In genomic region chr2:132700921-132701320, GRCm38 (mm10) we compare ENCODE assay signal across 10 mouse cellular contexts.
"Had no signal": no experiment of that assay in that cellular context is flagged by ENCODE, and none has a peak within 500 bp of the region (broad histone marks: within the 10 kb centered on the region; RNA-seq: fewer than 3 reads in every experiment).

No protein-coding gene starts in this region.

- H3K36me3 ChIP-seq: intestine, embryonic 15.5 days; limb, embryonic 10.5 days; liver, embryonic 13.5 days had no signal

- ATAC-seq: intestine, postnatal 0 days had no signal

- H3K9me3 ChIP-seq: heart, embryonic 12.5 days; hindbrain, embryonic 10.5 days; hindbrain, embryonic 12.5 days; intestine, embryonic 15.5 days; limb, embryonic 10.5 days; limb, embryonic 12.5 days; liver, embryonic 13.5 days had no signal

- H3K27ac ChIP-seq: gastrocnemius, adult 2 months; hindbrain, embryonic 10.5 days; hindbrain, embryonic 12.5 days; hindbrain, embryonic 14.5 days; intestine, embryonic 15.5 days; limb, embryonic 10.5 days; limb, embryonic 12.5 days; liver, embryonic 13.5 days had no signal

- H3K9ac ChIP-seq: heart, embryonic 12.5 days; hindbrain, embryonic 12.5 days; hindbrain, embryonic 14.5 days; intestine, embryonic 15.5 days; limb, embryonic 12.5 days; liver, embryonic 13.5 days had no signal

- H3K27me3 ChIP-seq: heart, embryonic 12.5 days; hindbrain, embryonic 12.5 days; intestine, embryonic 15.5 days; limb, embryonic 12.5 days; liver, embryonic 13.5 days had no signal

- H3K4me3 ChIP-seq: gastrocnemius, adult 2 months; heart, embryonic 12.5 days; hindbrain, embryonic 10.5 days; hindbrain, embryonic 12.5 days; intestine, embryonic 15.5 days; limb, embryonic 10.5 days; limb, embryonic 12.5 days; liver, embryonic 13.5 days had no signal

- H3K4me2 ChIP-seq: heart, embryonic 12.5 days; hindbrain, embryonic 12.5 days; hindbrain, embryonic 14.5 days; intestine, embryonic 15.5 days; limb, embryonic 12.5 days; liver, embryonic 13.5 days had no signal

- DNase-seq: liver, embryonic 13.5 days had no signal

- H3K4me1 ChIP-seq: hindbrain, embryonic 12.5 days; limb, embryonic 12.5 days had no signal
